Mouse (Mus musculus): Measurements from ENCODE around the gene Fam19a1.
A peak's percentile ranks its signal among the peaks of the same experiment; 100 is the strongest.

Fam19a1 gene

DNA sequence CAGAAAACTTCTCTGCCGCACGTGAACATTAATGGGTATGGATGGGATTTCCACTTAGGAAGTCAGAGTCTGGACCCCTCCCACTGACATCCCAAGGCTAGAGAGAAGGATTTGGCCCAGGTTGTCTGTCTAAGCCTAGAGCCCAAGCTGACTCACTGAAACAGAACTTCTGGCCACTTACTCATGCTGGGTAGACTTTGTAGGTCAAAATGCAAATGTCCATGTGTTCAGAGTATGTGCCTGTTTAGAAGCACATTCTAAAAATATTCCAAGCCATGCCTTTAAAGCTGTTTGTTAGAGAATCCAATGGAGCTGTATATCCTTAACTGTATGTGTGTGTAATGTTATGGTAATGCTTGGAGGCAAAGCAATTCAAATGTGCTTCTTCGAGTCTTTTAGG lies 145.7 kb downstream of the Fam19a1 start:
- no peak for DNase-seq

GRCm38 (mm10) chr6:96266456-96266855 lies 153.5 kb downstream of the Fam19a1 start:
- DNase-seq: no peak

- no peak for DNase-seq
These were observed 155.8 kb downstream of the Fam19a1 start for GRCm38 (mm10) chr6:96268788-96269187.

DNA sequence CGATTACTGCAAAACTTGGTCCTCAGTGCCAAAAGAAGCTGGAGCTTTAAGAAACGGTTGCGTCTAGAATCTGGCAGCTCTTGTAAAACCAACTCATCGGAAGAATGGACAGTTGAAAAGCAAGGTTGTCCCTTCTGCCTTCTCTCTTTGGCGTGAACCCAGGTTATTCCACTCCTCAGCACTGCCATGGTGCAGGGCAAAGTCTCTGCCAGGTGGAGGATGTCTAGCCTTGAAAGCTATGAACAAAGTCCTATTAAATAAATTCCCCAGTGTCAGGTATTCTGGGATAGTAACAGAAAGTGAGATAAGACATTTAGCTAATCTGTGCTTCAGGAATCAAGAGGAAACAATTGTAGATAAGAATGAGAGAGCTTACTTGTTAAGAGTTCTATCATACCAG lies 157.5 kb downstream of the Fam19a1 start:
- no peak for DNase-seq

DNA sequence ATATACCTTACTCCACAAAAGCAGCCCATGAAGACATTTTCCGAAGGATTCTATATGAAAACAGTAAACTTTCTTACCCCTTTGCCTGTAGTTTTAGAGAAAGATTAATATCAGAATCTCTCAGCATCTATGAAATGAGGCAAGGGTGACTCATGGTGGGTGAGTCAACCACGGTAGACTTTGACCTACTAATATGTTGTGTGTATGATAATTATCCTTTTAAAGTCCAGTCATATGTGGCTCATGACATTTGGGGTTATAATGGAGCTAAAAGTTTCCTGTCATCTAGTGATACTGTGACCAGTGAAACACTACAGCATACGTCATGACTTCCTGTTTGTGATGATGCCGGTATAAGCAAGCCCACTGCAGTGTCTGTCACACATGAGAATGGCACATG lies 170.8 kb downstream of the Fam19a1 start:
- no peak for DNase-seq

- DNase-seq: no peak
These were observed 171.6 kb downstream of the Fam19a1 start for GRCm38 (mm10) chr6:96284590-96284989.

DNA sequence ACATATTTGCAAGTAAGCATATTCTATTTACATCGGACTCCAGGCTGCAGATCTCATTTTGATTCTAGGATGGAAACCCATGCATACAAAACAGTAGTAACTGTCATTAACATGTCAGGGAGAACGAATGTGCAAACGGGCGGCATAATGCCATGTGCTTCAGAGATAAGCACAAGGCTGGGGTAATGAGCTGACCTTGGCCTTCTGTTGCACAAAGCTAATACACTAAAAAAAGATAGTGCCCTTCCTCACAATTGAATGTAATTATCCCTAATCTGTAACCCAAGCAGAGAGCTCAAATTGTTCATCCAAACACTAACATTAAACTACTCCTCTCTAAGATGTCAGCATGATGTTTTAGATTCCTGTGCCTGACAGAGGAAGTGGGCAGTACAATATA lies 173.3 kb downstream of the Fam19a1 start:
- no peak for DNase-seq

GRCm38 (mm10) chr6:96287377-96287776 lies 174.4 kb downstream of the Fam19a1 start:
- no peak for DNase-seq

GRCm38 (mm10) chr6:96289672-96290071 lies 176.7 kb downstream of the Fam19a1 start:
- no peak for DNase-seq

DNA sequence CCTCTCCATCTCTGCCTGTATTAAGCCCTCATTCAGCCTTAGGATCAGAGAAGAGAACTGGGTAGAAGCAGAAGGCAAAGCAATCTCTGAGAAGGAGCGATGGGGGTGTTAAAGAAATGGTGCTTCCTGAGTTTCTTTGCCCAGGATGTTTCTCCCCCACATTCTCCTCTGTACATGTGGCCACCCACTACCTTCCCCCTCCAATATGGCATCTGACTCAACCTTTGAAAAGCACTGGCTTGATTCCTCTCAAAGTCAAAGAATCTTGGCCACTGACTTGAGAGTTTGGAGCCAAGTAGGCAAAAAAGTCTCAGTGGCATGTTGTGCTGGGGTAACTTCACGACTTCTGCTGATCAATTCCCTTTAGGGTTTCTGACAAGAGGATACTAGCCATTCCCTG lies 234.5 kb downstream of the Fam19a1 start:
- DNase-seq: no peak

GRCm38 (mm10) chr6:96349446-96350025 lies 236.6 kb downstream of the Fam19a1 start:
- no peak for DNase-seq

DNA sequence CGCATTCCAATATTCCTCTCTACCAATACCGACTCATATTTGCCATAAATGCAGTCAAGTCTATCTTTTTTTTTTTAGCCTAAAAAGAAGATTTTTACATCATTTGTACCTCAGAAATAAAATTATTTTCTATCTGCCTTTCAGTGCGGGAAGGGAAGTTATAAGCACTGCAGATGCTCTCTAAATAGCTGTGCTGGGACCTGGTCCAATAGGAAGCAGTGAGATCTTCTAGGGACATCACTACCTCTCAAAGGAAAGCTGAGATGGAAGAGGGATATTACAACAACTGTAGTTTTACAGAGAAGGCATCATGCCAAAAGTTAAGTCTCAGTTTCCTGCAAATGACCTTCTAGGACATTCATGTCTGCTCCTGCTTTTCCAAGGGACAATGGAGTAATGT lies 256.6 kb downstream of the Fam19a1 start:
- peak in 1 of 2 experiments; percentile 41 for DNase-seq

GRCm38 (mm10) chr6:96372848-96373247 lies 259.9 kb downstream of the Fam19a1 start:
- no peak for DNase-seq

GRCm38 (mm10) chr6:96373274-96373673 lies 260.3 kb downstream of the Fam19a1 start:
- no peak for DNase-seq

DNA sequence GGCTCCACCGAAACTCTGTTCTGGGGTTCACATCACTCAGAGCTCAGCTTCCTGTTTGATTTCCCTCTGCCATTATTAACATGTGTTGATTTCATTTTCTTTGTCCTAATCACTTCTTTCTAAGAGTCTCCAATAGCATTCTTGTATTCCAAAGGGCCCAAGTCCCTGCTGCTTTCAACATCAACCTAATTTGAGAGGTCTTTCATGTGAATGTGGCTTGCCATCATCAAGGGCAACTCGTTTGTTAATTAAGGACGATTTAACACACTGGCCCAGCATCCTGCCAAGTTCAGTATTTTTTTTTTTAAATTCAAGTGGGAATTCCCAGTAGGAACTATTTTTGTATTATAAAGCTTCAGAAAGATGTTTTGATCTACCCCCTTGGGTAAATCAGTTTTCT lies 263.8 kb downstream of the Fam19a1 start:
- no peak for DNase-seq

- DNase-seq: peak; percentile 5 to 18
These were observed 266.3 kb downstream of the Fam19a1 start for GRCm38 (mm10) chr6:96379229-96379628.

GRCm38 (mm10) chr6:96384441-96384840 lies 271.5 kb downstream of the Fam19a1 start:
- no peak for DNase-seq

- no peak for DNase-seq
These were observed 305.9 kb downstream of the Fam19a1 start for GRCm38 (mm10) chr6:96418866-96419265.

DNA sequence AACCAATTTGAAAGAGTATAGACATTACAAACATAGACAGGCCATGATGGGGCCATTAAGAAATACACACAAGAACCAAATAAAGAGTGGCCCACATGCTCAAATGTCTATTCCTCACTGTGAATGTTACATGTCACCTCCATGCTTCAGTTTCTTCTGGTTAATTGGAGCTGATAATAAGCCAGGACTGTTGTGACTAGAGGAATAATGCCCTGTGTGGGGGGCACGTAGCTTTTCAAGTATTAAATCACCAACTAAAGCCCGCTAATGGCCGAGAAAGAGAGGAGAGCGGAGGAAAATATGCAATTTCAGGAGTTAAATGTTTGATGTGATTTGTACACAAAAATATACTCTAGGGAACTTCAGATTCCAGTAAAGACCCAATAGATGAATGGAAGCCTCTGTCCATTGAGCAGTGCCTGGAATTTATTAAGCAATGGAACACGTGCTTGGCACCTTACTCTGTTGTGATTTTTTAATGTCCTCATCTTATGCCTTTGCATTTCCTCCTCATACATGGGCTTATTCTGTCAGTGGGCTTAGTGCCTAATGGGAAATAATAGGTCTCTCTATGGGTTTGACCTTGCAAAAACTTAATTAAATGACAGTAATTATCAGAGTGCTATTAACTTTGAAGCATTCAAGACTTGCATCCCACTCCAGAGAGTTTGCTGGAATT lies 306.9 kb downstream of the Fam19a1 start:
- no peak for DNase-seq

DNA sequence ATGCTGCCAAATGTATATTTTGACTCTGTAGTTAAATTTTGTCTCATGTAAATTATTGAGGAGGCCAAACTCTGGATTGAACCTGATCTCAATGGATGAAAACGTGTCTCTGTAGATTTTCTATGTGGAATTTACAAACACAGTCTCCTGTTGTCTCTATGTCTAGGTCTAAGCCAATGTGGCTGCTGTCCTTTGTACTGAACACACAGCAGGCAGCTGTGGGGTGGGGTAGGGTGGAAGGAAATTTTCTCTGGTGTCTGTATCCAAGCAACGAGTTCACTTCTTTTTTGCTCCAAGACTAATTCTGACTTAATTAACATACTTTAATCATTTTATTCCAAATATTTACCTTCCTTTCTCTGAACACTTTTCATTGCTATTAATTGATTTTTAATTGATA lies 307.6 kb downstream of the Fam19a1 start:
- DNase-seq: no peak

DNA sequence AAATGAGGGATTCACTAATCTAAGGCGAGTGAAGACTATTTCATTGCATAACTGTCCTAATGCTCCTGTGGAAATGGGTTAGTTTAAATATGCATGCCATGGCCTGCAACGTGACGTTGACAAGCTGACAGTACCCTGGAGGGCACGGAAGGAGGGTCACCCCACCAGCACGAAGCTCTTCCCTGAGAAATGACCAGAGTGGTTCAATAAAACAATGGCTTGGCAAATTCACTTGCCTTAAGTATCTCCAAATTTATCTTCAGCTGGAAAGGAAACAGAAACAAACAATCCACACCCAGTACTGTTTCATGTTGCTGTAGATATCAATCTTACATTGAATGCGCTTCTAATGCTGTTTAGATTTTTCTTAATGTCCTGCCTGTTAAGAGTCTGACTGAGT lies 316.4 kb downstream of the Fam19a1 start:
- DNase-seq: no peak

DNA sequence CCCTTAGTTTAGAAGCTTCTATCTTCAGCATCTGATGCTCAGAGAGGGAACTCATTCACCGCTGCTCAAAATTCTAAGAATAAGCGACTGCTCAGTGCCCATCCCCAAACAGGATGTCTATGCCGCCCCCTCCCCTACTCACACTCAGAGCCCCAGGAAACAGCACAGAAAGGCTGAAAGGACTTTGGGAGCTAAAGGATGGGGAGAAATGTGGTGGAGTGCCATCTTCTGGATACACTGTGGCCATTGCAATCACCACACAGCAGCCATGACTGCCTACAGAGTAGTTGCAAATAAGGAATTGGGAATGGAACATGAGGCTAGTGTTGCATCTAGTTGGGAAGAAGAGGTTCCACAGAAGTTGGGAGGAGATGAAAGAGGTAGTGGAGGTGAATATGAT lies 319.4 kb downstream of the Fam19a1 start:
- peak; percentile 13 to 24 for DNase-seq

DNA sequence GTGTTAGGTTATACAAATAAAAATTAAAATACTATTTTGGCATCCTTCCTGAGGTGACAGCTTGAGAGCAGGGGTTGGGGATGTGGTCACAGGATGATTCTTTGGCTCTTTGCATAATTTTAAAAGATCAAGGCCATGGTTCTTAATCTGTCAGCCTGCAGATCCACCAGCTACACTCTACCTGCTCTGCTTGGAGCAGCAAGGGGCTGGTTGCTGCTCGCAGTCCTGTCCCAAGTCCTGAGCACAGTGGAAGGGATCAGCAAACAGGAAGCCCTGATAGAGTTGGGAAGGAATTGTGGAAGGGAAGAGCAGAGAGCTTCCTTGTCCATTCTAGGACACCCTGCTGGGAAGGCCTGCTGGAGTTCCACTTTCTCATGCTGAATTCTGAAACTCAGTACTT lies 320.9 kb downstream of the Fam19a1 start:
- no peak for DNase-seq

GRCm38 (mm10) chr6:96435545-96435944 lies 322.6 kb downstream of the Fam19a1 start:
- DNase-seq: no peak

DNA sequence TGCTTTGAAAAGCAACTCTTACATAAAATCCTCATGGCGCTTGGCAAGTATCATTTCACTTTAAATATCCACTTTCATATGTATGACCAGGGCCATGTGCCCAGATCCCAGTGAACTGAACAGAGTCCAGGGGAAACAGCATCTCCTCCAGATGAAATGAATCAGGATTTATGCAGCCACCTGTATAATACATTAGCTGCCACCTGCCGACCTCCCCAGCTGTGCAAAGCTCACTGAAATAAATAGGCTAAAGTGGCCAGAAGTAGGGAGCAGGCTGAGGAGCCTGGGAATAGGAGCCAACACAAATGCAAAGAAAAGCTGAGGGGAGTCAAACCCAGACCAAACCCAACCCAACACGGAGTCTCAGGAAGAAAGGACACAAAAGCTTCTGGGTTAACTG lies 324.9 kb downstream of the Fam19a1 start:
- no peak for DNase-seq

All from cerebellum, postnatal 14 days (tissue).